Mouse (Mus musculus) urinary bladder, adult 2 months (tissue): ENCODE data around the gene Syngr4. TPM values are rescaled to one million over a fixed set of nuclear protein-coding genes. Genes with fewer than 3 reads are reported as not detected.

Experiments used
- DNase-seq: peaks from one replicate; pipeline ENCODE4 v3.0.0; 2022; ENCODE audit warnings: low spot score
- polyA plus RNA-seq: library from polyadenylated mRNA; depleted of rRNA; stranded (reverse); fragments of >200 nt; gene quantifications from 2 replicates; pipeline ENCODE4 v1.2.3, GENCODE M21; 2012; rRNA removed

Syngr4 gene
- polyA plus RNA-seq, 1 experiment = not detected

DNA sequence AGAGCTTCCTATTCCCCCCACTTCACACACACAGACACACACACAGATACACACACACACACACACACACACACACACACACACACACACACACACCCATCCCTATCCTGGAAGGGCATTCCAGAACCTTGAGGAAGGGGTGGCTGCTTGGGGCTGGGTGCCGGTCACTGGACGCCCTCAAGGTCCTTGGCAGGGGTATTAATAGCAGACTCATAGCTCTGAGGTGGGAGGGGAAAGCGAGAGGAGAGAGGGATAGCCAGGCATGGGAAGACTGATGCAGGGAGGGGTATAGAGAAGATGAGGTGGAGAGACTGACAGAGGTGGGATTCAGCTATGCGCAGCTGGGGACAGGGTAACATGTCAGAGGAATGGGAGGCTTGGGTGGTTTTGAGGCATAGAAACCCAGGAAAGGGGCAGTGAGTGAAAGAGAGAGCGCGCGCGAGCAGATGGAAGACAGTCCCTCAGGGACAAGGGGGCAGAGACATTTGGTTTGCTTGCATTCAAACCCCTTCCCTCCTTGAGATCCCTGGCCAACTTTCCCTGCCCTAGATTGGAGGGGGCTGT is 27.3 kb downstream of the Syngr4 start:
- DNase-seq = no peak

DNA sequence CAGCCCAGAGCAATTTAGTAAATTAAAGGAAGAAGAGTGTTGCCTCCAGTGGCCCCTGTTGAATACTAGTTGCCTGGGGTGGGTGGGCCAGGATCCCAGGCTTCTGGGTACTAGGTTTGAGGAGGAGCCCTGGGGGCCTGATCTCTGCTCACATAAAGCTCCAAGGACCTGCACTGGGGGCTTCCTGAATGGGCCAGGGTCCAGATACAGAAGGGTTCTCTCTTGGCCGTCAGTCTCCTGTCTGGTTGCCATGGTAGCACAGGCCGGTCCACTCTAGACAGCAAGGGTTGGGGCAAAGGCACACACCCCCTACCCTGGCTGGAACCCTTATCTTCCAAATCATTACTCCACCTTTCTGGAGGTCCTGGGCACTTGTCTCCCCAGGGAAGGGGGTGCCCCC is 28.6 kb downstream of the Syngr4 start:
- no peak for DNase-seq

DNA sequence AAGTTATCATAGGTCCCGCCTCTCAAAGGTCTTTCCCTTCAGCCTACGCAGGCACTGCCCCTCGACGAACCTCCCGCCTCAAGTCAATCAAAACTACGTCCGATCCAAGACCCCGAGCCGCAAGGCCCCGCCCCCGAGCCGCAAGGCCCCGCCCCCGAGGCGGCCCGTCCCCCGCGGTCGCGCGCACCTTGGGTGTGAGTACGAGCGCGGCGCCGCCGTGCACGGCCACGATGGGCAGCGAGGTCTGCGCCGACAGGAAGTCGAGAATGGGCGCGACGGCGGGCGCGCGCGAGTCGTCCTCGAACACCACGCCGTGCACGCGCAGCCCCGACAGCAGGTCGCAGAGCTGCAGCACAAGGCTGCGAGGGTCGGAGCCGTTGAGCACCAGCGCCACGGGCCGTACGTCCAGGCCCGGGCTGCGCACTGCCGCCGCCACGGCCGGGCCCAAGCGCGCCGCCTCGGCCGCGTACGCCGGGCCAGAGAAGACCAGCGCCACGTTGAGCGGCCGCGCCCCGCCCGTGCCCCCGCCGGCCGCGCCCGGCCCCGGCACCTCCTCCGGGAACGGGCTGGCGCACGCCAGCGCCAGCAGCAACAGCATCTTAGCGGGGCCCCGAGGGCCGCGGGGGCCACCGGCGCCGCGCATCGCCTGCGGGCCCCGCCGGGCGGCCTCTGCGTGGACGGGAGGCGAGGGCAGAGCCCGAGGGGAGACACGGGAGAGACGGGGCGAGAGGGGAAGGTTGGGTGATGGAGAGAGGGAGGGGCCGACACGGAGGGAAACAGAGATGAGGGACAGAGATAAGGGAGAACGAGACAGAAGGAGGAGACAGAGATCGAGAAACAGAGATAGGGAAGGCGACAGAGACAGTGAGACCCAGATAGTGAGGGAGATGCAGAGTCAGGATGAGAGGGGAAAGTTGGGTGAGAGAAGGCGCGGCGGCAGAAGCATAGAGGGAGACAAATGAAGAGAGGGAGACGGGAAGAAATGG is 30.3 kb downstream of the Syngr4 start:
- DNase-seq = peak; percentile 80

DNA sequence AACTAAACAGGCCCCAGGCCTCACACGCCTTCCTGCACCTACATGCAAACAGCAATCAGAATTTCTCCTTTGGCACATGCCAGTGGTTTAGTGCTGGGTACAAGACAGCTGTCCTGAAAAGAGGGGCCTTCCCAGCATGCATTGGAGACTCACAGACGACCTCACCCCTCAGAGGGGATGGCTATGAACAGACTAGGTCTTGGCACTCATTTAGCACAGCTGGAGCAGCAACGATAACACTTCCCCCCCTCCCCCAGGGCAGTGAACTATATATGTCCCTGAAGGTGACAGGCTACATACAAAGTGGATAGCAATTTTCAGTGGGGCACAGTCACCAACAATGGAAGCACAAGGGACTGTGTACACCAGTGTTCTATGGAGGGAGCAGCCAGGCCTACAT is 32.1 kb downstream of the Syngr4 start:
- no peak for DNase-seq

DNA sequence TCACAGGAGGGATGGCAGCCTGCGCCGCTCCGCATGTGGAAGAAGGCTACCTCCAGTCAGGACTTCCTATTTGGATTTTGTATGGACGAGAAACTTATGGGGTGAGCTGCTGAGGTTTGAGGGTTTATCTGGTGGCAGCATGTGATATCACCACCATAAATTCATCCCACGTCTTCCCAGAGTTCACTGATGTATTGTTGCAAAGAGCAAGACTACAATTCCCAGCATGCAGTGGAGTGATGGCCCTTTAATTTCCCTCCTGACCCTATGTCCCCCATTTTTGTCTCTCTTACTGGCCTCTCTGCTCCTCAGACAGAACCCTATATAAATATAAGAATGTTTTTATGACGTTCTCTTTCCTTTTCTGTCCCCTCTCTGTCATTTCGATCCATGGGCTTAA is 33.7 kb downstream of the Syngr4 start:
- no peak for DNase-seq

DNA sequence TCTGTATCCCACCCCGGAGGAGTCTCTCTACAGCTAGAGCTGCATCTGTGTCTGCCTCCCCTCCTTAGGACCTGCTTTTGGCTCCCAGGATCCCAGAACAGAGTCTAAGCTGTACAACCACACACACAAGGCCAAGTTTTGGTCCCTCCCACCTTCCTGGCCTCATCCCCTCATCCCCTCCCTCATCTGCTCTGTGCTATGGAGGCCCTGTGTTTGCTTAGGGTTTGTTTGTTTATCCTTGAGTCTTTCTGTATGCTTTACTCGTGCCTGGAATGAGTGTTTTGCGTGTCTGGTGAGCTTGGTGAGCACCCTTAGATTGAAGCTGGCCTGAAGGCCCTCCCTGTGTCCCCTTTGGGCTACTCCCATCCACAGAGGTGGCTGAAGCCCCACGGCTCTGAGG is 37.5 kb downstream of the Syngr4 start:
- no peak for DNase-seq

DNA sequence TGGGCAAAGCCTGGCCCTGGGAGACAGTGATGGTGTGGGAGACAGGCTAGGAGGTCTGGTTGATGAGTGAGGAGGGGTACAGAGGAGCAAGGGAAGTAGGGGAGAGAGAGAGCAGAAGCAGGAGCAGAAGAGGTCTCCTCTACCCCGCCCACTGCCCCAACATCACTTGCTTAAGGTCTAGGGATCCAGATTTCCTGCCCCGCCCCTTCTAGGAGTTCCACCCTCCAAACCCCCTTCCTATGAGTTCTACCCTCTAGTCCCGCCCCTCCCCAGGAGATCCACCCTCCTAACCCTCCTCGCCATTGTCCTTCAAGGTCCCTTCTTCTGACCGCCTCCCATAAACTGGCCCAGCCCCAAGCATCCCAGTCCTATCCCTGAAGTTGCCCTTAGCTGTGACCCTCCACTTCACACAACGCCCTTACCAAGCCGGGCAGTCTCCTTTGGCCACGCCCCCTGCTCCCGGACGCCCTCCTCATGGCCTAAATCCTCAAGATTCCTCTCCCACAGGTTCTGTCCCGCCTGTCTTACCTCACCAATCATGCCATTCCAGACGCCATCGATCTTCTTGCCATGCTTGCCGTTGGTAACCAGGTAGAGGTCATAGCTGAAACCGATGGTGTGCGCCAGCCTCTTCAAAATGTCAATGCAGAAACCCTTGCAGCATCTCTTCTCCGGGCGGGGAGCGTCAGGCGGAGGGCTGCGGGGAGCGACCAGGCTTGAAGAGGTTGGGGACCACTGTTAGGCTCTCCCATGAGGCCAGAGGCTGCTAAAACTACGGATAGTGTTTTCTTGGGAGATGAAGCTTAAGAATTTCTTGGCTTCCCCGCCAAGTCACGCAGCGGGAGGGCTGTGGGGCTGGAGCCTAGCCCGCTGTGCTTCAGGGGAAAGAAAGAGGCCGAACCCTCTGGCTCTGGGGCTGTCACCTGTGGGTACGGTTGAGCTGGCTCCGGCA is 39.3 kb downstream of the Syngr4 start:
- no peak for DNase-seq

DNA sequence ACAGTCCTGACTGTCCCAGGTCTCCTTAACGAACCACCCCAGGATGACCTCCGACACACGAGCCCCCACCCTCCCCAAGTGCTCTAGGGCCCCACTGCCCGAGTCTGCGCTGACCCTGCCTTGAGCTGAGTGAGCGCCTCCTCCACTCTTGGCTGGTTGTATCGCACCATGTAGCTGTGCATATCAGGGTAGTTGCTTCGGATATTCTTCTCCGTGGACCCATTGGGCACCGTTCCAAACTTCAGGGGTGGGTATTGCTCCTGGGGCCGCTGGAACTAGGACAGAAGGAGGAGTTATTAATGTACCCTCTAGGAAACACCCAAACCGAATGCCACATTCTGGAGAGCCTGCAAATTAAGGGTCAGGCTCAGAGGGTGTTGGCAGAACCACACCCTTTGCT is 43.4 kb downstream of the Syngr4 start:
- DNase-seq = no peak

DNA sequence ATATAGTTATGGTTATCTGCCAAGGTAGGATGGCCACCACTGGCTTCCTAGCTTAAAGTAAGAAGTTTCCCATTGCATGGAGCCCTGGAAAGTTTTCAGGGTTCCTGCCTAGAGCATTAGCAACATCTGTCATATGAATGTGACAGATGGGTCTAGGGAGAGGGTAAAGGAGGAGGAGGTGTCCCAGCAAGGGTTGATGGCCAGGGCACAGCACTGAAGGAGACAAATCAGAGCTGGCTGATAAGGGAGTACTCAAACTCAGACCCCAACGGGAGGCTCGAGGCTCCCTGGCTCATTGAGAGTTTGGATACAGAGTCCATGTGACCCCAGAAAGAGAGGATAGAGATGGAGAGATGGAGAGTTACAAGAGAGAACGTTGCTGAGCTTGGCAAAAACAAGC is 45.9 kb downstream of the Syngr4 start:
- no peak for DNase-seq

DNA sequence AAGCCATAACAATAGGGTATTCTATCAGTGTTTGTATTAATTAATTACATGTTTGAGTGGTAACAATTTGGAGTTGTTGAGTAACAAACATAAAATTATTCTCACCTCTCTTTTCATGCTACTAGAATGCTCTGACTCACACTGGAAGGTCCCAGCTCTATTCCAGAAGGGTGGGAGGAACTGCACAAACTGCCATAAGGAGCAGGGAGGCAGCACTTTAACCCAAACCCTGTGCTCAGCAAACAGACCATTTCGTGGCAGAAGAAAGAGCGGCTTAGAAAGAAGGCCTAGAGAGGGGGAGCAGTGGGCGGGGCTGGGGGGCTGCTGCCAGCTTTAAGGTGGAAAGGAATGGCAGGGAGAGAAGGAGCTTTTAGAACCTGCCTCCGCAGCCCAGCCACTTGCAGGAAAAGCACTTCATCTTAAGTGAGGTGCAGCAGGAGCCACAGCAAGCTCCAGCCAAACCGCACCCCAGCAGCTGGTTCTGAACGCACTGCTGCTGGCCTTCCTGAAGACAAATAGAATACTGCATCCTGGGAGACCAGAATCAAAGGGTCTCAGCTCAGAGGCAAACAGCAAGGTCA is 48.0 kb downstream of the Syngr4 start:
- DNase-seq = no peak

DNA sequence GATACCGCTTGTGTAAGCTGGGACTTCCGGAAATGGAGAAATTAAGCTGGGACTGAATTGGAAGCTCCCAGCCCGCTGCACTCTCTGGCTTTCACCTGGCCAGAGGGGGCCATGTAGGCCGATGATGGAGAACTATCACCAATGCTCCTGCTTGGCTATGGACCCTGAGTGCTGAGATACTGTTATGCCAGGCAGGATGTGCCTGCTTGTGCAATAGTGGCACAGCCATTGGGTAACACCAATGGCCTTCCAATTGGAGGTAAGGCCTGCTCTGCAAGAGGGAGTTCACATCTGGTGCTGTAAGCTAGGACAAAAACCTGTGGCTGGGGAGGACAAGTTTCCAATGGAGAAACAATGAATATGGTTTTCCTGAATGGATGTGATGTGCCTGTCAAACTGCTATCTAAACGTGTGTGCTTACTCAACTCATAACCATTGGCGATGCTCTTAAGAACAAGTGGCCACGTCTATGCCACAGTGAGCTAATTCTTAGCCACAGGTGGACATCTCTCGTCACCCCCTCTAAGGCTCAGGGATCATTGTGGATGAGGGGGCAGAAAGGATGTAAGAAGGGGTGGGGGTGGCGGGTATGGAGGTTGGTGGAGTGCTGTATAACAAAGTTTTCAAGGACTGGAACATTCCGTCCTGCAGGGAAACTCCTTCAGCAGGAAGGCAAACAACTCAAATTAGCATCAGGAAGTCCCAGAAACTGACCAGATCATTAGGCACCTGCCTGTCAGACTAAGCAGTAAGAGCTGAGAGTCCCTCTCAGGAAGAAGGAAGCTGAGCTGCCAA is 53.4 kb downstream of the Syngr4 start:
- DNase-seq = no peak

Other genes with a start within 250 kb of the Syngr4 start
- gene Fut2, start 230.3 kb downstream of the Syngr4 start, polyA plus RNA-seq = 1.8 and 3.3 TPM in 2 replicates
- 0.06 and 0.08 TPM in 2 replicates for gene Ntn5, start 212.7 kb downstream of the Syngr4 start, polyA plus RNA-seq
- gene Sec1, start 202.3 kb downstream of the Syngr4 start, polyA plus RNA-seq = 0.09 and 0.14 TPM in 2 replicates
- gene Car11, start 196.9 kb downstream of the Syngr4 start, polyA plus RNA-seq = 25.0 and 29.8 TPM in 2 replicates
- gene Dbp, start 191.6 kb downstream of the Syngr4 start, polyA plus RNA-seq = 335 and 503 TPM in 2 replicates
- gene Rpl18, start 181.3 kb downstream of the Syngr4 start, polyA plus RNA-seq = 594 and 906 TPM in 2 replicates
- 22.1 and 25.6 TPM in 2 replicates for gene Sphk2, start 178.7 kb downstream of the Syngr4 start, polyA plus RNA-seq
- 1.3 and 1.5 TPM in 2 replicates for gene Fam83e, start 175.5 kb downstream of the Syngr4 start, polyA plus RNA-seq
- gene Spaca4, start 170.9 kb downstream of the Syngr4 start, polyA plus RNA-seq = not detected in 2 replicates
- 2.5 and 2.9 TPM in 2 replicates for gene Lmtk3, start 113.0 kb downstream of the Syngr4 start, polyA plus RNA-seq
- gene Sult2b1, start 112.0 kb downstream of the Syngr4 start, polyA plus RNA-seq = 1.3 and 1.5 TPM in 2 replicates
- 61.5 and 68.7 TPM in 2 replicates for gene Cyth2, start 82.1 kb downstream of the Syngr4 start, polyA plus RNA-seq
- 0.25 and 0.35 TPM in 2 replicates for gene Kcnj14, start 71.9 kb downstream of the Syngr4 start, polyA plus RNA-seq
- 11.7 and 12.2 TPM in 2 replicates for gene Grwd1, start 65.8 kb downstream of the Syngr4 start, polyA plus RNA-seq
- 221 and 243 TPM in 2 replicates for gene Kdelr1, start 23.9 kb downstream of the Syngr4 start, polyA plus RNA-seq
- gene Grin2d, start 18.3 kb downstream of the Syngr4 start, polyA plus RNA-seq = 1.6 and 2.4 TPM in 2 replicates
- gene Tmem143, start 227 bp upstream of the Syngr4 start, polyA plus RNA-seq = 23.7 and 24.3 TPM in 2 replicates
- gene Emp3, start 24.7 kb upstream of the Syngr4 start, polyA plus RNA-seq = 213 and 219 TPM in 2 replicates
- 3.4 and 3.5 TPM in 2 replicates for gene Ccdc114, start 27.4 kb upstream of the Syngr4 start, polyA plus RNA-seq
- gene Abcc6, start 133.6 kb upstream of the Syngr4 start, polyA plus RNA-seq = 2.0 and 2.2 TPM in 2 replicates
- gene Nomo1, start 137.0 kb upstream of the Syngr4 start, polyA plus RNA-seq = 35.5 and 41.4 TPM in 2 replicates
- gene Kcnj11, start 204.1 kb upstream of the Syngr4 start, polyA plus RNA-seq = 0.13 and 0.23 TPM in 2 replicates